Mouse (Mus musculus) liver, postnatal 0 days (tissue): ENCODE measurements around the gene Akr7a5.

Source experiments
- CTCF ChIP-seq: sonication (generic); IDR thresholded peaks from 2 replicates; pipeline ENCODE4 v1.5.1; 2016; ENCODE audit warnings: antibody characterized with exemption, low read depth
- EP300 ChIP-seq: IDR thresholded peaks from 2 replicates; pipeline ENCODE4 v1.6.1; 2016; ENCODE audit warnings: antibody characterized with exemption, low read depth, mild to moderate bottlenecking

- TF ChIP-seq CTCF (no peak), EP300 (no peak)
These were observed 18.5 kb upstream of the Akr7a5 start for GRCm38 (mm10) chr4:139292038-139292437.
